Mouse (Mus musculus): Measurements from ENCODE around the gene Pfdn4.

The Pfdn4 gene

DNA sequence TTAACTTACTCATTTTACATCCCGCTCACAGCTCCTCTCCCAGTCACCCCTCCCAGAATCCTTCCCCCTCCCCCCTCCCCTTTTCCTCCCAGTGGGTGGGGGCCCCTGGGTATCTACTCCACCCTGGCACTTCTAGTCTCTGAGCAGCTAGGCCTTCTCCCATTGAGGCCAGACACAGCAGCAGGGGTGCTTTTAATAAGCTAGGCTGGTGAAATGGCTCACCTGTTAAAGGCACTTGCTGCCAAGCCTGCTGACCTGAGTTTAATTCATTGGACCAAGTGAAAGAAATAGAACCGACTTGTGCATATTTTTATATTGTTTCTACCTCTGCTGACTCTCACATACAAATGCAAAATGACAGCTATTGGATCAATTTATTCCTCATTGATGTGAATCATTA, 52.9 kb downstream of the Pfdn4 start:
- DNase-seq (ENCODE audit: low spot score): no peak

DNA sequence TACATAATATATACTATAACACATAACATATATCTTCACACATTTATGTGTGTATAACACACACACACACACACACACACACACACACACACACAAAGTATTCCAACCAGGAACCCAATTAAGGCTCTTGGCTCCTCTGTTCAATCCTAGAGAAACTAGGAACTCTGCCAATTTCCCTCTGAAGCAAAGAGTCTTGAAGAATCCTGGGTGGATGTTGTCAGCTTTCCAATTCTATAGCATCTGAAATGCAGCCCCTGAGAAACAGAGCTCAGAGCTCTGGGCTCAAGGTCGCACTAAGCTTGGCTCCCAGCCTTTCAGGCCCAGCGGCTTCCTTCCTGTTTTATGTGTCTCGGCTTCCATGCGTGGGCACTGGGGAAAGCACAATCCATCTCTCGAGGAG, 54.0 kb downstream of the Pfdn4 start:
- DNase-seq (ENCODE audit: low spot score): no peak

DNA sequence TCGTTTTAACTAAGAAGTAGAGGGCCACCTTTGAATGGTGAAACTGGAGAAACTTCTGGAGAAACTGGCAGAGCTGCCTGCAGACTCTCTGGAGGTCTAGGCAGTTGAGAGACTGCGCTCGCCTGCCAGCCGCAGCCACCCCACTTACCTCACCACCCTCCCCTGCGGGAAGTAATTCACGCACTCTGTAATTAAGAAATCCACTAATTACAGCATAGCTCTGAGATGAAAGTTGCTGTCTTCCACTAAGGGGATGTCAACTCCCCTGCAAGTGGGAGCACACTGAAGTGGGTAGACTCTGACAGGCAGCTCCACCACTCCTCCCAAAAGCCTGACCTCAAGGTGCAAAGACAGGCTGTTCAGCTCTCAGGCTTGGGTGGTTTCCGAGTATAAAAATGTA, 55.9 kb downstream of the Pfdn4 start:
- DNase-seq (ENCODE audit: low spot score): no peak

DNA sequence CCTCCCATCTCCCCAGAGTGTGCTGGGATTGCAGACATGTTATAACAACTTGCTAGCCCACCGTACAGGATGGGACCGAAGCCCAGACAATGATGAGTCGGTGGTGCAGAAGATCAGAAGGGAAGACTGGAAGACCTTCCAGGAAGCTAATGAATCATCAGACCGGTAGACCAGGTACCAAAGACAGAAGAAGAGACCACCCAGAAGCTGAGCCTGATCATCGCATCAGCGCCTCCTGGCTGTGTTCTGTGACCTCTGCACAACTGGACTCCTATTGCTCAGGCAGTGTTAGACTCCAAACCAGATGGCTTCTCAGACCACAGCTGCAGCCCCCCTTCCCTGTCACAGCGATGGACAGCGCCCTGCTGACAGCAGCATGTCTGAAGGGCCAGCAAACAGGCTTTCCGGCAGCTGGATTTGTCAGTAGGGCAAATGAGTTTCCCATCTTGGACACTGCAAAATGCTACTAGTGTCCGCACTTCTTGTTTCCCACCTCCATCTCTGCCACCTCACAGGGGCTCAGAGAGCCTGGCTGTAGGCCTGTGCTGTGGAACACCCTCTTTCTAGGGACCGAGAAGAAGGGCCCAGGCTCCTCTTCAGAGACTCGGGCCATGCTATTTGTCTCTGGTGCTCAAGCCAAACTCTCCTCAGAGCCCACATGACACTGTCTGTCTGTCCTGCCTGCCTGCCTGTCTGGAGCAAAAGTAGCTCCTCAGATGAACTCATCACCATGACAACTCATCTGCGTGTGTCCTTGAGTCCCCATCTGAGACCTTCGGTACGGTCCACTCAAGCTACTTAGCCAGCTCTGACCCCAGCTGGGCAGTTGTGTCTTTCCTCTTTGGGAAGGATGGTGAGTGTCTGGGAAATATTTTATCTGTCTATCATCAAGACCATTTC, 68.0 kb downstream of the Pfdn4 start:
- DNase-seq (ENCODE audit: low spot score): no peak

DNA sequence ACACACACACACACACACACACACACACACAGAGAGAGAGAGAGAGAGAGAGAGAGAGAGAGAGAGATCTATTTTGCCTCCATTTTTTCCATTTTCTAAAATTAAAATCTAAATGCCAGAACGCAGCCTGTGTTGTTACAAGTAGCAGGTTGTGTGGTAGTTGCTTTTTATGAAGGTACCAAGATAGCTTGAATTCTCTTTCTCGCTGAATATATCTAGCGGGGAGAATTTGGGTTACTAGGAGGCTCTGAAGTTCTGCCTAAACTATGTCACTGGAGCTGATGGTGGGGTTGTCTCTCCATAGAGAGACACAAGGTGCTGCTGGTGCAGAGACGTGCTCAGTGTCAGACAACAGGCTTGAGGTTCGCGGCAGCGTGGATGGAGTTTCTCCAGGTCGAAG, 68.8 kb downstream of the Pfdn4 start:
- DNase-seq (ENCODE audit: low spot score): no peak

Data from T-cell, adult 2 months (primary cell).